Mouse (Mus musculus): Measurements from ENCODE around the gene Ube2i. TPM values are rescaled to one million over a fixed set of nuclear protein-coding genes. Genes with fewer than 3 reads are reported as not detected.

Gene Ube2i
- polyA plus RNA-seq, 1 experiment from 2014 or later: 868 TPM

GRCm38 (mm10) chr17:25215431-25215830, 59.0 kb downstream of the Ube2i start:
- WGBS: 87% methylated on average over 3 of the region's 3 CpGs
- Histone ChIP-seq H3K9me3 (ENCODE audit: control insufficient read depth, low read length) (no peaks in the 10 kb centered on the region), H3K27me3 (ENCODE audit: control insufficient read depth, insufficient read depth, low read length) (no peaks in the 10 kb centered on the region), H3K4me3 (ENCODE audit: low read depth, low read length) (no peak overlapping the region), H3K4me2 (ENCODE audit: low read depth, low read length, severe bottlenecking) (no peak overlapping the region), H3K27ac (ENCODE audit: low read depth, low read length) (no peak overlapping the region), H3K36me3 (ENCODE audit: control insufficient read depth, insufficient read depth, low read length) (no peaks in the 10 kb centered on the region), H3K9ac (ENCODE audit: low read length) (no peak overlapping the region), H3K4me1 (replicated peaks; ENCODE audit: control insufficient read depth, insufficient read depth, low read length) (no peaks in the 10 kb centered on the region)
- DNase-seq (ENCODE audit: low spot score): no peak
- ATAC-seq (replicated peaks; ENCODE audit: low FRiP score): no peak

Small RNA genes within 50 kb of the gene (microRNA-seq; reads per million reads assigned to microRNA genes)
- gene Mir3547 (ENCODE audit: insufficient number of aligned reads): not detected

Other genes with a start within 250 kb of the Ube2i start
- 9.8 and 13.2 TPM in 2 replicates for gene Tmem204, start 191.0 kb downstream of the Ube2i start, polyA plus RNA-seq (2014; fragmentation: Nextera tagmentation; extraction: Ambion mirVana)
- gene Telo2, start 158.7 kb downstream of the Ube2i start, polyA plus RNA-seq (2014; fragmentation: Nextera tagmentation; extraction: Ambion mirVana): 41.2 and 45.4 TPM in 2 replicates
- 0.12 TPM in 1 of 2 replicates, not detected in the other for gene Ptx4, start 153.9 kb downstream of the Ube2i start, polyA plus RNA-seq (2014; fragmentation: Nextera tagmentation; extraction: Ambion mirVana)
- gene Clcn7, start 141.2 kb downstream of the Ube2i start, polyA plus RNA-seq (2014; fragmentation: Nextera tagmentation; extraction: Ambion mirVana): 24.2 and 25.4 TPM in 2 replicates
- gene Ccdc154, start 112.2 kb downstream of the Ube2i start, polyA plus RNA-seq (2014; fragmentation: Nextera tagmentation; extraction: Ambion mirVana): 0.08 TPM in 1 of 2 replicates, not detected in the other
- gene Gm38655, start 99.2 kb downstream of the Ube2i start, polyA plus RNA-seq (2014; fragmentation: Nextera tagmentation; extraction: Ambion mirVana): not detected in 2 replicates
- 33.3 and 35.4 TPM in 2 replicates for gene BC003965, start 90.1 kb downstream of the Ube2i start, polyA plus RNA-seq (2014; fragmentation: Nextera tagmentation; extraction: Ambion mirVana)
- gene Unkl, start 86.2 kb downstream of the Ube2i start, polyA plus RNA-seq (2014; fragmentation: Nextera tagmentation; extraction: Ambion mirVana): 6.5 and 7.1 TPM in 2 replicates
- gene Gnptg, start 34.5 kb downstream of the Ube2i start, polyA plus RNA-seq (2014; fragmentation: Nextera tagmentation; extraction: Ambion mirVana): 51.3 and 56.3 TPM in 2 replicates
- 63.4 and 66.7 TPM in 2 replicates for gene Tsr3, start 34.5 kb downstream of the Ube2i start, polyA plus RNA-seq (2014; fragmentation: Nextera tagmentation; extraction: Ambion mirVana)
- gene Baiap3, start 18.3 kb downstream of the Ube2i start, polyA plus RNA-seq (2014; fragmentation: Nextera tagmentation; extraction: Ambion mirVana): 1.2 and 1.7 TPM in 2 replicates
- gene Prss34, start 23.8 kb upstream of the Ube2i start, polyA plus RNA-seq (2014; fragmentation: Nextera tagmentation; extraction: Ambion mirVana): not detected in 2 replicates
- not detected in 2 replicates for gene Prss28, start 34.0 kb upstream of the Ube2i start, polyA plus RNA-seq (2014; fragmentation: Nextera tagmentation; extraction: Ambion mirVana)
- gene Prss29, start 44.0 kb upstream of the Ube2i start, polyA plus RNA-seq (2014; fragmentation: Nextera tagmentation; extraction: Ambion mirVana): not detected in 2 replicates
- not detected in 2 replicates for gene Tpsab1, start 70.9 kb upstream of the Ube2i start, polyA plus RNA-seq (2014; fragmentation: Nextera tagmentation; extraction: Ambion mirVana)
- not detected in 2 replicates for gene Tpsb2, start 91.7 kb upstream of the Ube2i start, polyA plus RNA-seq (2014; fragmentation: Nextera tagmentation; extraction: Ambion mirVana)
- gene Tpsg1, start 94.7 kb upstream of the Ube2i start, polyA plus RNA-seq (2014; fragmentation: Nextera tagmentation; extraction: Ambion mirVana): 0.45 TPM in 1 of 2 replicates, not detected in the other
- gene Cacna1h, start 159.2 kb upstream of the Ube2i start, polyA plus RNA-seq (2014; fragmentation: Nextera tagmentation; extraction: Ambion mirVana): 4.4 and 4.7 TPM in 2 replicates
- gene Tekt4, start 180.0 kb upstream of the Ube2i start, polyA plus RNA-seq (2014; fragmentation: Nextera tagmentation; extraction: Ambion mirVana): 0.12 and 0.29 TPM in 2 replicates
- 0.24 TPM in 1 of 2 replicates, not detected in the other for gene Sstr5, start 222.7 kb upstream of the Ube2i start, polyA plus RNA-seq (2014; fragmentation: Nextera tagmentation; extraction: Ambion mirVana)

Measured in forebrain, embryonic 11.5 days (tissue).